Mouse (Mus musculus): ENCODE data around the gene Vmn1r29. TPM values are rescaled to one million over a fixed set of nuclear protein-coding genes. Genes with fewer than 3 reads are reported as not detected.
"Not testable (repeated sequence)": the region's sequence is repeated elsewhere in the genome, so short reads cannot be mapped to it uniquely, and the experiment has no call there.

Gene Vmn1r29
- polyA plus RNA-seq (2015; fragmentation: Nextera tagmentation; extraction: Ambion mirVana) = not detected in 2 replicates

DNA sequence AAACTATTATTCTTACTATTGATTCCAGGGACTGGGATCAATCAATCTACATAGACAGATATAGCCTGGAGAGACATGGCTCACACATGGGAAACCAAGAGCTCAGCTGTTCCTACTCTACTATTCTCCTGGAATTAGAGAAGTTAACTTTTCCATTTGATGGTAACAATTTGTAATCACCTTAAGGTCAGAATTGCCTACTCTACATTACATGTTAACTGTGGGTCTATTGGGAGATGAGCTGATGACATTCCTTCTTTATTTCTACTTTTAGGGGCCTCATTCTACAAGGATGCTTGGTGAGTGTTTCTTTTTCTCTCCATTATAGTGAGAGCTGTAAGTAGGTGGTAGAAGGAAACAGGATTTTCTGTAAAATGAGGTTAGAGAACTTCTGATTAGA, at the start of gene Vmn1r29:
Gene Vmn1r29 (plus strand): TSS at position 301 of the 400 bp plus-strand sequence.
- no peak for ATAC-seq
- H3K4me2 ChIP-seq (replicated peaks) = no peak within 1 kb of the TSS
- H3K36me3 ChIP-seq = no peaks in the 10 kb centered on the region
- H3K9ac ChIP-seq (replicated peaks) = no peak within 1 kb of the TSS
- no peaks in the 10 kb centered on the region for H3K4me1 ChIP-seq (replicated peaks)
- H3K27me3 ChIP-seq = no peaks in the 10 kb centered on the region
- H3K4me3 ChIP-seq (replicated peaks) = no peak within 1 kb of the TSS
- H3K9me3 ChIP-seq = no peaks in the 10 kb centered on the region
- no peak within 1 kb of the TSS for H3K27ac ChIP-seq

- WGBS = 88% methylated on average over 1 of the region's 1 CpGs
Measured at GRCm38 (mm10) chr6:58261737-58262136, 39.6 kb upstream of the Vmn1r29 start, which contains the start of gene Vmn1r28. TSS of gene Vmn1r28 (plus strand) at chr6:58262037.

GRCm38 (mm10) chr6:58279661-58280060, 21.7 kb upstream of the Vmn1r29 start:
- not testable (repeated sequence) for H3K9me3 ChIP-seq; H3K36me3 ChIP-seq; H3K4me1 ChIP-seq (replicated peaks); H3K4me3 ChIP-seq (replicated peaks); ATAC-seq; H3K9ac ChIP-seq (replicated peaks); H3K27me3 ChIP-seq; H3K27ac ChIP-seq; H3K4me2 ChIP-seq (replicated peaks)
- WGBS = 100% methylated on average over 1 of the region's 1 CpGs

More at GRCm38 (mm10) chr6:58261737-58262136, 39.6 kb upstream of the Vmn1r29 start, which contains the start of gene Vmn1r28:
- ATAC-seq = no peak
- Histone ChIP-seq H3K27me3 (no peaks in the 10 kb centered on the region), H3K9ac (replicated peaks) (no peak within 1 kb of the TSS), H3K4me3 (replicated peaks) (no peak within 1 kb of the TSS), H3K4me2 (replicated peaks) (no peak within 1 kb of the TSS), H3K9me3 (no peaks in the 10 kb centered on the region), H3K27ac (no peak within 1 kb of the TSS), H3K36me3 (no peaks in the 10 kb centered on the region), H3K4me1 (replicated peaks) (no peaks in the 10 kb centered on the region)

DNA sequence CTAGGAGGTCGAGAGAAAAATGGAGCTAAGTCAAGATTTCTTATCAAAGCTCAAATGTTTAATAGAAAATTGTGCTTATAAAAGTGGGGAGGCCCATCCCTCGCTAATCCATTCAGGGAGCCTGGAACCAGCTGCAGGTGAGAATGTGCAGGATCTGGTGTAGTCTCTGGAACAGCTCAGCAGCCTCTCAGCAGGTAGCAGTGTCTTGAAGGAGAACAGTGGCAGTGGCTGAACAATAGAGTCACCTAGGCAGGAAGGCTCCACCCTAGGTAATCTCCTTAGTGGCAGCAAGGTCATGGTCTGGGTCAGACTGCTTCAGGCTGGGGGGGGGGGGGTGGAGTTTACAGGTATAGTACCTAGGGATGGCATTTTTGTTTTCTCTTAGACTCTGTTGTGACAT, 9.1 kb upstream of the Vmn1r29 start:
- Histone ChIP-seq H3K36me3 (no peaks in the 10 kb centered on the region), H3K27me3 (no peaks in the 10 kb centered on the region), H3K27ac (no peak overlapping the region), H3K9me3 (no peaks in the 10 kb centered on the region), H3K4me3 (replicated peaks) (no peak overlapping the region), H3K4me1 (replicated peaks) (no peaks in the 10 kb centered on the region), H3K4me2 (replicated peaks) (no peak overlapping the region), H3K9ac (replicated peaks) (no peak overlapping the region)
- no peak for ATAC-seq
- 59% methylated on average over 2 of the region's 2 CpGs for WGBS

- H3K9ac ChIP-seq (replicated peaks); H3K9me3 ChIP-seq; H3K27ac ChIP-seq; H3K4me2 ChIP-seq (replicated peaks); H3K4me3 ChIP-seq (replicated peaks); ATAC-seq; H3K36me3 ChIP-seq; H3K27me3 ChIP-seq; H3K4me1 ChIP-seq (replicated peaks): not testable (repeated sequence)
- WGBS = 83% methylated on average over 19 of the region's 19 CpGs
Measured at GRCm38 (mm10) chr6:58298511-58298910, 2.8 kb upstream of the Vmn1r29 start.

DNA sequence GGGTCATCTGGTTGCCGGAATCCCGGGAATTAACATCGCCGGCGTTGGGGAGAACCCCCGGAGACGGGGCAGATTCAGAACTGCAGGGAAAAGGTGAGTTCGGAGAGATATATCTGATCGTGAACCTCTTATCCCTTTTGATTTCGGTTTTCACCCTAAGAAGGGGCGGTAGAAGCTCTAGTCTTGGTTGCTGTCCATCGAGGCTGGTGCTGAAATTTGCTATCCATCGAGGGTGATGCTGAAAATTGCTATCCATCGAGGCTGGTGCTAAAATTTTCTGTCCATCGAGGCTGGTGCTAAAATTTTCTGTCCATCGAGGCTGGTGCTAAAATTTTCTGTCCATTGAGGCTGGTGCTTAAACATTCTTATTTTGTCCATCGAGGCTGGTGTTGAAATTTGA, 29.3 kb downstream of the Vmn1r29 start:
- ATAC-seq; H3K4me1 ChIP-seq (replicated peaks); H3K9me3 ChIP-seq; H3K9ac ChIP-seq (replicated peaks); H3K27ac ChIP-seq; H3K27me3 ChIP-seq; H3K4me2 ChIP-seq (replicated peaks); H3K36me3 ChIP-seq; H3K4me3 ChIP-seq (replicated peaks): not testable (repeated sequence)
- WGBS = 82% methylated on average over 17 of the region's 17 CpGs

Other genes with a start within 250 kb of the Vmn1r29 start
- gene Vmn1r27, start 82.7 kb upstream of the Vmn1r29 start, polyA plus RNA-seq (2015; fragmentation: Nextera tagmentation; extraction: Ambion mirVana) = not detected in 2 replicates
- gene Vmn1r28, start 39.5 kb upstream of the Vmn1r29 start, polyA plus RNA-seq (2015; fragmentation: Nextera tagmentation; extraction: Ambion mirVana) = not detected in 2 replicates
- gene Vmn1r30, start 141.8 kb downstream of the Vmn1r29 start, polyA plus RNA-seq (2015; fragmentation: Nextera tagmentation; extraction: Ambion mirVana) = not detected in 2 replicates
- gene Vmn1r31, start 173.8 kb downstream of the Vmn1r29 start, polyA plus RNA-seq (2015; fragmentation: Nextera tagmentation; extraction: Ambion mirVana) = not detected in 2 replicates